Mouse (Mus musculus) heart, postnatal 14 days (tissue): ENCODE measurements around the gene Gramd4. TPM values are rescaled to one million over a fixed set of nuclear protein-coding genes. Genes with fewer than 3 reads are reported as not detected.

Source experiments
- DNase-seq, 2 experiments: peaks; one replicate each; pipeline ENCODE4 v3.0.0; 2021 to 2022
- intact Hi-C: fragments of 180-260 bp; cut with DNase I; formaldehyde crosslinking; loops from one replicate; pipeline ENCODE4 v1.15.1; 2025
- total RNA-seq, 2 experiments: library from RNA; stranded (reverse); gene quantifications; 2 replicates each; pipeline ENCODE4 v1.2.3; 2021

Gramd4 gene
- total RNA-seq, 2 experiments from 2014 or later, result 32.4 to 35.0 TPM

DNA sequence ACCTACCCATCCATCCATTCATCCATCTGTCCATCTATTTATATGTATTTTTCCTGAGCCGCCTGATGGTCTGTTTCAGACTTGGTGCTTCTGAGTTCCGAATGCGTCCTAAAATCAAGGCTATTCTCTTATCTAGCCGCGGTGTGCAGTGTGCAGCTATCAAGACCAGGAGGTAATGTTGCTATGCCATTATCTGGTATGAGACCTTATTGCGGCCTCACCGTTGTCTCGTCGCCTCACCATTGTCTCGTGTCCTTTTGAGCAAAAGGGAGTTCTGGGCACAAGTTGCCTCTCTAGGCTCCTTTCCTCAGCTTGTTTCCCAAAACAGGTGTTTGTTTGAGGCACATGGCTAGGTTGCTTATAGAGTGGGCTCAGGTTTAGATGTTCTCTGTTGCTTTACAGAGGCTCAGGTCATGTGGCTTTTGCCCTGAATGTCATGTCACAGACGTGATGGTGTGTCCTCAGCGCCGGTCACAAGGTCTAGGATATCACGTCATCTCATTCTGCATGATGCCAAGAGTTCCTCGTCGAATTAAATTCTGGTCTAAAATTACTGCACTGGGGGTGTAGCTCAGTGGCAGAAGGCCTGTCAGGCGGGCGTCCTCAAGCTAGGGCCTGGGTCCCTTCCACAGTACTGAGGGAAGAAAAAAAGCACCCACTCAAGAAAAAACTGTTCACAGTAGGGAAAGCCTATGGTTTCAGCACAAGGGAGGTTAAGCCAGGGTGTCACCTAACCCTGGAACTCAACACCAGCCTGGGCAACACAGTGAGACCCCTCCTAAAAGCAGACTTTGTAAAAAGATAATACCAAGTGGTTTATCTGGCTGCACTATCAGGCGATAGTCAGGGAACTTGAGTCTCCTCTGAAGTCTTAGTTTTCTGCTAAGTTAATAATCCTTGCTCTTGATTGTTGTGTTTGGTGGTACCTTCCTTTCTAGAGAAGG lies 47.2 kb downstream of the Gramd4 start:
- no peak for DNase-seq
- intact Hi-C loops, result no loop called here

- intact Hi-C loops, result no loop called here
- DNase-seq, result no peak
These were observed 47.8 kb downstream of the Gramd4 start for GRCm38 (mm10) chr15:86105345-86105697.

DNA sequence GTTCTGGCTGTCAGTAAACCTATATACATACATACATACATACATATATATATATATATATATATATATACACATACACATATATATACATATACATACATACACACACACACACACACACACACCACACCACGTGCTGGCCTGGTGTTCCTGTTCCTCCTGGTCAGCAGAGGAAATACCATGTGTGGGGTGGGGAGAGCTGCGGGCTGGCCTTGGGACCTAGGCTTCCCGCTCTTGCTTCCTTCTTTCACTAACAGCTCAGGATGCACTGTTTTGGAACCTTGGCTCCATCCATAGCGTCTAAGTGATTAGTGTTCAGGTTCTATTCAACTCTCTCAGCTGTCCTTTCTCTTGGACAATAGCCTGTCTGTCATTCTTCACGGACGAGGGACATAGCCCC lies 48.3 kb downstream of the Gramd4 start:
- no peak for DNase-seq
- intact Hi-C loops, result no loop called here

- DNase-seq, result no peak
These were observed 50.5 kb downstream of the Gramd4 start for GRCm38 (mm10) chr15:86107831-86108471.

DNA sequence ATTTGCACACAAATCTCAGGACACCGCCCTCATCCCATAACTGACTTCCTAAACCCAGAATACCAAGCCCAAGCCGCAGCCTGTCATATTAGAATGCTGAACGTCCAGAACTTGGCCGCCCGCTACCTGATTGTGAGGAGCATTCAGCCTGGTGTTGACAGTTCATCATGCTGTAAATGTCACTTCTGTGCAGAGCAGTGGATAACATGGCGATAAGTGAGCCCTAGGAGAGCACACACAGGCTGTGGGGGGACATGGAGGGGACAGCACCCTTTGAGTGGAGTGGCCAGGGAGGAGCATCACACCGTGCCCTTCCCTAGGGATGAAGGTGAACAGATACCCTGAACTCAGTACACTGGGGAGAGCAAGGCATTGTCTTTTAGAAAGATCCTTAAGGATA lies 51.8 kb downstream of the Gramd4 start:
- peak; percentile 41 to 58 for DNase-seq

More at GRCm38 (mm10) chr15:86107831-86108471, 50.5 kb downstream of the Gramd4 start:
- intact Hi-C loops, result no loop called here

DNA sequence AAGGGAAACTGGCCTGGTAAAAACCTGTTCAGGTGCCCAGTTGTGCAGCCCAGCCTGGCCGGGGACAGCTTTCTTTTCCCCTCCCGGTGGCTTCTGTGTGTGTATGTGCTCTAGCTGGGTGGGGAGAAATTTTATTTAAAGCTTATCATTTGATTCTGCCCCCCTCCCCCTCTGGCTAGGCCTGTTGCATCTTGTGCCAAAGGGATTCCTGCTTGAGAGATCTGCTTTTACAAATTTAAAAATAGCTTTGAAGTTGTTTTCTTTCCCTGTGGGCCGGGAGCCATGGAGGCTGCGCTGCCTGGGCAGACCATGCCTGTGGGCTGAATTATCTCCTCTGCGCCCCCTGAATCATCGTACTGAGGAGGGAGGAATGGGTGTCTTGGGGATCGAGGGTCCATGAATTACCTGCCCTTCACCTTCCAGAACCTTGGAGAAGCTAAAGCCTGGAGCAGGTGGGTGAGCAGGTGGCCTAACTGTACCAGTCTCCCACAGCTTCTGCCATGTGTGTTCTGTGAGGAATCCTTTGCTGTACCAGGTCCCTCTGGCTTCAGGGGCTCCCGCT lies 52.2 kb downstream of the Gramd4 start:
- DNase-seq, result peak; percentile 54 to 70
- intact Hi-C loops, result no loop called here

More for the DNA sequence above, 51.8 kb downstream of the Gramd4 start:
- intact Hi-C loops, result no loop called here

- DNase-seq, result peak in 1 of 2 experiments; percentile 19
- intact Hi-C loops, result no loop called here
These were observed 53.0 kb downstream of the Gramd4 start for GRCm38 (mm10) chr15:86110361-86111103.

- DNase-seq, result peak; percentile 16 to 33
- intact Hi-C loops, result no loop called here
These were observed 55.3 kb downstream of the Gramd4 start for GRCm38 (mm10) chr15:86112707-86113341.

GRCm38 (mm10) chr15:86113342-86113710 lies 55.8 kb downstream of the Gramd4 start:
- no peak for DNase-seq
- intact Hi-C loops, result no loop called here

GRCm38 (mm10) chr15:86116421-86116820 lies 58.9 kb downstream of the Gramd4 start:
- intact Hi-C loops, result no loop called here
- peak; percentile 40 to 59 for DNase-seq

DNA sequence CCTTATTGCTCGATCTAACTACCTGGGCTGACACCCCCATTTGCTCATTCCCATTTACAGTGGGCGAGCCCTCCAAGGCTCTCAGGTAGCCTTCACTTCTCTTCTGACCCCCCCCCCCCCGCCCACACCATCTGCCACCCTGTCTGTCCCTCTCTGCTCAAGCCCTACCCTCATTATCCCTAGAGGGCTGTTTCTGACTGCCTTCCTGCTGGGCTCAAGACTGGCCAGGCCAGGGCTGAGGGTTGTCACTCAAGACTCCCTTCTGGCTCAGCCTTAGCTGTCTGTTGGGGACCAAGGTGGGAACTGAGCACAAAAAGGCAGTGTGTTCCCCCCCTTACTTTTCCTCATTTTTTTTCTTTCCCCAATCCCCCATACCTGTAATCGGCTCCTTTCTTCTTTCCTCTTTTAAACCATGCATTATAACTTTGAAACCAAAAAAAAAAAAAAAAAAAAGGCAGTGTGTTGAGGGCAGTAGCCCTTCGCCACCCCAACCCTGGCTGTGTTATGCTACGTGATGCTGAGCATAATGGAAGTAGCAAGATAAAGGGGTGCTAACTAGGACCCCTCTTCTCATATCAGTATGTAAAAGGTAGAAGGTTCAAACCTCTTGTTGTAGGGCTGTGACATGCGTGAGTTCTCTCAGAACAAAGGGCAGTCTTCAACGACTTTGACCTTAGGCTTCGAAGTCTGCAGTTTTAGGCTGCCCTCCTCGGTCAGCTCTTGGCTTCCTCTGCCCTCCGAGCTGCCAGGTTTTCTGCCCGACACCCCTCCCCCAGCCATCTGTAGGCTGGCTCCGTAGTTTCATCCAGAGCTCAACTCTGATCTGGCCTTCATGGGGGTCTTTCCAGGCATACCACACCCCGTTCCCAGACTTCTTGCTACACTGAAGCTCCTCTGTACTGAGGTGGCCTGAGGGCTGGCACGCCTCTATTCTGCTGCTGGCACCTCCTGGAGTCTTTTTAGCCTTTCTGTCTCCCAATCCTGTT lies 59.9 kb downstream of the Gramd4 start:
- peak in 1 of 2 experiments; percentile 53 for DNase-seq
- intact Hi-C loops, result no loop called here

DNA sequence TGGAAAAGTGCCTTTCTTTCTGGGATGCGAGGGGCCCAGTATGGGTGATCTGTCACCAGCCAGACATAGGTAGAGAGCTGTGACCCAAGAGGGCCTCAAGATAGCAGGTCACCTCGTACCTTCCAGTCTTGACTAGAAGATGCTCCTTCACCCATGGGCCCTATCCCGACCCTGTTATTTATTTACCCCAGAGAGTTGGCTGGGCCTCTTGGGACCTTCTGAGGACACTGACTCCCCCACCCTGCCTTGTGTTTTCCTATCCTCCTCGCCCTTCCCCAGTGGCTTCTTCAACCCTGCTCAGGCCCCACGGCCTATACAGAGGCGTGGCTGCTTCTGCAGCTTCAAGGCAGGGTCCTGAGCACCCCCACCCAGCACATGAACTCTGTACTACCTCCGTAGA lies 61.7 kb downstream of the Gramd4 start:
- intact Hi-C loops, result no loop called here
- no peak for DNase-seq

DNA sequence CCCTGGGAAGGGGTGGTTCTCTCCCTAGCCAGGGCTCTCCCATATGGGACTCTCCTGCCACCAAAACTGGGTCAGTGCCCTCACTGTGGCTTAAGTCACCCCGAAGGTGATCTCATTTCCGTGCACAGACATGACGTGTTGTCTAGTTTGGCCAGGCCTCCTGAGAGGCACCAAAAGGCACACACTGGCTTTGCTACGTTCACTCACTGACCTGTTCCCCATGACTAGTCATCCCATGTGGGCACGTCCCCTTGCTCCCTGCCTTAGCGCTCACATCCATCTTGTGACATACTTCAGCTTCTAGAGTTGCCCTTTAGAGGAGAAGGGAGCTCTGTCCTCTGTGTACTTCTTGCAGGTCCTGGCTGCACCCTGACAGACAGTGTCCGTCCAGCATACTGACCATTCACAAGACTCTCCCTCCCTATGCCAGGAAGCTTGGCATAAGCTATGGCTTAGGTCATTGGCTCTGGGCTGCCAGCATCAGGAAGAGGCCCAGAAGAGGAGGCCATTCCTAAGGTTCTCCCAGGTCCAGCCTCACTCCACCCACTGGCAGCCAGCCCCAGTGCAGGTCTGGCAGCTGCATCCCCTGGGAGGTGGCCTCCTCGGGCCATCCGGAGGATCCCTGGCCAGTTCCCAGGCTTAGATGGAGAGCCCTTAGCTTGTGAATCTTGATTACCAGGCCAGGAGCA lies 64.9 kb downstream of the Gramd4 start:
- intact Hi-C loops, result loop anchor here (5.0 kb wide), 1 partner anchor 35 kb away; no protein-coding TSS in a partner anchor
- peak; percentile 73 to 76 for DNase-seq

DNA sequence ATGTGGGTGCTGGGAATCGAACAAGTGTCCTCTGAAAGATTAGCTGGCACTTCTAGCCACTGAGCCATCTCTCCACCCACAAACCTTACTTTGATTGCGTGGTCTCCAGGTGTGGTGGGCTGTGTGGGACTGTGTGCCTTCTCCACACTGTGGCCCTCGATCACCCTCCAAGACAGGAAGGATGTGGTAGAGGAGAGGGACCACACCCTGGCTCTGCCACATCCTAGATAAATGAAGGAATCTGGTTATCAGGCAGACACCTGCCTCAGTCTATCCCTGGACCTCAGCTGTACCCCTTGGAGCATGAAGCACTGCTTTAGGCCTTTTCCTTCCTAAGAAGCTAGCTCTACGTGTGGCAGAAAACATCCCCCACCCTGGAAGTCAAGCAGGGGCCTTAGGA lies 65.9 kb downstream of the Gramd4 start:
- intact Hi-C loops, result loop anchor here (5.0 kb wide), 1 partner anchor 36 kb away; no protein-coding TSS in a partner anchor
- no peak for DNase-seq

- intact Hi-C loops, result loop anchor here (1.0 to 5.0 kb wide), 2 partner anchors 37 to 70 kb away; no protein-coding TSS in a partner anchor
- peak; percentile 83 to 86 for DNase-seq
These were observed 66.9 kb downstream of the Gramd4 start for GRCm38 (mm10) chr15:86124359-86124758.

GRCm38 (mm10) chr15:86129036-86129435 lies 71.5 kb downstream of the Gramd4 start:
- intact Hi-C loops, result no loop called here
- DNase-seq, result no peak

DNA sequence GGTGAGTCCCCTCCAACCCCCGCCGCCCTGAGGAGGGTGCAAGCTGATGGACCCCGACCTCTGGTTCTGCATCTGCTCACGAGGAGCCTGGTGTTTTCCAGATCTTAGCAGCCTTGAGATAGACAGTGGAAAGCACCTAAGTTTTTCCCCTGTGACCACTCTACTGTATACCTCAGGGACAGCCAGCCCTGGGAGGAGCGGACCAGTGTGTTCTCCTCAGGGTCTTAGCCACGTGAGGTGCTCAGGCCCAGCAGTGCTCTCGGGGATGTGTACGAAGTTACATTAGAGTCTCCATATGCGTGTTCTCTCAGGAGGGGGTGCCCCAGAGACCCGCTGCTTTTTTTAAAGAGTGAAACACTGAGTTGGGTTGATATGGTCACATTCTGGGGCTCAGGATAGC lies 73.2 kb downstream of the Gramd4 start:
- no peak for DNase-seq
- intact Hi-C loops, result no loop called here
